Mouse (Mus musculus): Measurements from ENCODE around the gene Nup153. TPM values are rescaled to one million over a fixed set of nuclear protein-coding genes. Genes with fewer than 3 reads are reported as not detected.

Gene Nup153
- total RNA-seq, 2 experiments from 2014 or later = 24.6 to 28.2 TPM

Other genes starting within 250 kb of the Nup153 start
- 100 to 1,000 TPM; 241 to 245 TPM for gene Cap2, start 226.1 kb downstream of the Nup153 start, total RNA-seq (2021)
- 10 to 100 TPM; 20.4 to 21.9 TPM for gene Fam8a1, start 58.4 kb downstream of the Nup153 start, total RNA-seq (2021)
- gene Kif13a, start 201.9 kb upstream of the Nup153 start, total RNA-seq (2021) = 10 to 100 TPM; 56.0 to 56.5 TPM

All from gastrocnemius, postnatal 14 days (tissue).